Mouse (Mus musculus) adrenal gland, postnatal 0 days (tissue): ENCODE data around the gene Phykpl. TPM values are rescaled to one million over a fixed set of nuclear protein-coding genes. Genes with fewer than 3 reads are reported as not detected.

Experiments
- polyA plus RNA-seq: library from polyadenylated mRNA; unstranded; fragments of >200 nt; fragmentation: Nextera tagmentation; extraction: Ambion mirVana; gene quantifications from 2 replicates; pipeline ENCODE4 v1.2.1, GENCODE M21; 2015

Gene Phykpl
- 15.0 and 35.8 TPM in 2 replicates for polyA plus RNA-seq

DNA sequence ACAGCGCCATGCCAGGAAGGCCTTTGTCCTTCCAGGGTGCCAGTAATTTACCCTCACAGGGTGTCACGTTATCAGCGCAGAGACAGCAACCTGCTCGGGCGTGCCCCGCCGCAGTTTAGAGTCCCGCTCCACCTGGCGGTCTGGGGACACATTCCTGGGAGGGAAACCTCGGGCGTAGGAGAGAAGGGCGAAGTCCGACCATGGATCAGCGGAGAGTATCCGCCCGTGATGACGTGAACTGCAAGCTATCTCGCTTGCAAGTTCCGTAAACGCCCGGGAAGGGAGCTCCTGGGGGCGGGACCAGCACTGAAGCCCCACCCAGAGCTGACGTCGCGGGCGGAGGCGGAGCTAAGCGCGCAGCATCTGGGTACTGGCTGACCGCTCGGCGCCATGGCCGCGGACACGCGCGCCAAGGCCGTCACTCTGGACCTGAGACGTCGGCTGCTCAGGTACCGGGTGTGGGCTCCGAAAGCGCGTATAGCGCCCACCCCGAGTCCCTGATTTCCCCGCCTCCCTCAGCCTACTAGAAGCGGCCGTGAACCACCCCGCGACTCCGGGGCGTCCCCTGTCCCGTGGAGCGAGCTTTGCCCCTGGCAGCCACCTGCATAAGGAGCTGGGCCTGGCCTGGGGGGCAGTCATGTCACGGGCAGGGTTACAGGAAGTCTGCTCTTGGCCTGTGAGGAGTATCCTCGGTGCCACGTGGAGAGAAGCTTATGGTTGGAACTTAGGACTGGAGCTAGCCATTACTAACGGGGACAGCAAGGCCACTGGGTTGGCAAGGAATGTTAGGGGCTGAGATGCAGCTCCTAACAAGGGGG is at the start of gene Phykpl:
Gene Phykpl, plus strand, starts transcription at position 327 of the 818 bp plus-strand sequence.

DNA sequence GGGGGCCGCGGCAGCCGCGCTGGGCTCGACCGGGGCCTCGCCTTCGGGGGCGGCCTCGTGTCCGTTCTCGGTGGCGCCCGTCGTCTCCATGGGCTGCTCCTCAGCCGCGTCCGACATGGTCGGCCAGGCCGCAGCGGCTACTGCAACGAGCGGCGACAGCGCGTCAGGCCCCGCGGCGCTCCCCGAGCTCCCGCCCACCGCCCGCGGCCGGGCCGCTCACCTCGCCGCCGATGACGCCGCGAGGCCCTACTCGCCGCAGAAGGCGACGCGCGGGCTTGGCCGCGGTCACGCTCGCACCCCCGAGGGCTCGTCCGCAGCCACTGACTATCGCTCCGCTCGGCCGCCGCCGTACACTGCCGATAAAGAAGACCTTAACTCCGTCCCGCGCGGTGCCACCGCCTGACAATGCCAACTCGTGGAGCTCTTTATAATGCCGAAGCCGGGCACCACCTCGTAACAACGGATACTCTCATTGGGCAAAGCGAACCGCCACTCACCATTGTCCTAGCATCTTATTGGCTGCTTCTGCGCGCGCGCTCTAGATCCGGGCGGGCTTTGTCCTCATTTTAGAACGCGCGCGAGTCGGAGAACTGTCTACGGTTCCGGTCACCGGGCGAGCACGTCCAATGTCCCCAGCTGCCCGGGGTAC is 22.0 kb downstream of the Phykpl start, which contains the start of gene Hnrnpab:
Gene Hnrnpab, minus strand, starts transcription at position 401 of the 649 bp plus-strand sequence.

GRCm38 (mm10) chr11:51619409-51620060 is 35.0 kb downstream of the Phykpl start, which contains the start of gene Nhp2:
TSS of gene Nhp2 (plus strand) at chr11:51619735.

GRCm38 (mm10) chr11:51635525-51636322 is 51.2 kb downstream of the Phykpl start, which contains the start of gene Rmnd5b:
TSS of gene Rmnd5b (minus strand) at chr11:51635896.

DNA sequence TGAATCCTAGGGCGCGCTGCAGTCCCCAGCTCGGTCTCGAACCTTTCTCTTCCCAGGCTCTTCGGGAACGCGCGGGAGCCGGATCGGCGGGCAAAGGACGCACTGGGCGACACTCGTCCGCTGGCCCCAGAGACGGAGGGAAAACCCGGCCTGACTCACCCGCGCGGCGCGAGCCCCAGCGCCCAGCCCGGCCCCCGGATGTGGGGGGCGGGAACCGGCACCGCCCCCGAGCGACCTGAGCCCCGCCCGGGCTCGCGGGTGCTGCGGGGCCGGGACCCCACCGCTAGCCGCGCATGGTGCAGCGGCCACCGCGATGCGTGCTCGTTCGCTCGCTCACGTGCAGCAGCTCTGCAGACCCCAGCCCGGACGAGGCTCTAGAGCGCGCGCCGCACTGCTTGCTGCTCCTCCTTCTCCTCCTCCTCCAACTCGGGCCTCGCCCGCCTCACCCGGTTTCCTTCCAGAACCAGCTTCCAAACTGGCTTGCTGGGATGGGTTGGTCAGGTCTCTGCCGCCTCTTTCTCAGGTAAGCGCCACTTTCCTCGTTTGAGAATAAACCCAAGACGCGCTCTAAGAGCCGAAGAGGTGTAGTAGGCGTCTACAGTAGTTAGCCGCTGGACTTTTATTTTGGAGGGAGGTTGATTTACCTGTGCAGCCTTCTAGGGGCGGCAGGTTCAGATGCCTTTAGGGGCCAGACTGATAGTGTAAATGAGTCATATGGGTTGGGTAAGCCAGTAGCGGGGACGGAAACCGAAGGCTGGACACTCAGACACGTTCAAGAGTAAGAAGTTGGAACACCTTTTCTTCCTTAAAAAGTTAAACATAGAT is 66.3 kb downstream of the Phykpl start, which contains the start of the genes N4bp3 and D930048N14Rik:
Gene N4bp3, minus strand, starts transcription at position 152 of the 825 bp plus-strand sequence.
Gene D930048N14Rik, plus strand, starts transcription at position 264 of the 825 bp plus-strand sequence.

Other genes starting within 250 kb of the Phykpl start
- 205 and 244 TPM in 2 replicates for gene Hnrnpab, start 22.1 kb downstream of the Phykpl start, polyA plus RNA-seq
- 123 and 131 TPM in 2 replicates for gene Nhp2, start 35.0 kb downstream of the Phykpl start, polyA plus RNA-seq
- 34.9 and 54.4 TPM in 2 replicates for gene Rmnd5b, start 51.1 kb downstream of the Phykpl start, polyA plus RNA-seq
- 11.8 and 15.6 TPM in 2 replicates for gene N4bp3, start 66.1 kb downstream of the Phykpl start, polyA plus RNA-seq
- gene D930048N14Rik, start 66.2 kb downstream of the Phykpl start, polyA plus RNA-seq, result 0.30 and 1.4 TPM in 2 replicates
- gene 0610009B22Rik, start 104.1 kb downstream of the Phykpl start, polyA plus RNA-seq, result 251 and 321 TPM in 2 replicates
- gene Sec24a, start 178.9 kb downstream of the Phykpl start, polyA plus RNA-seq, result 8.0 and 9.8 TPM in 2 replicates
- gene Sar1b, start 178.9 kb downstream of the Phykpl start, polyA plus RNA-seq, result 237 and 261 TPM in 2 replicates